Mouse (Mus musculus): Measurements from ENCODE around the gene Rpa3.

GRCm38 (mm10) chr6:8288755-8289580 is 30.0 kb upstream of the Rpa3 start:
- TF ChIP-seq CTCF (IDR thresholded peaks at IDR 0.05; ENCODE audit: extremely low read depth, insufficient read depth, insufficient read length, insufficient replicate concordance) (no peak), POLR2A (IDR thresholded peaks at IDR 0.05; ENCODE audit: low read depth, low read length) (no peak)
